Mouse (Mus musculus) right cerebral cortex, postnatal 25 days (tissue): Measurements from ENCODE around the gene Ipo5.

Experiments used
- DNase-seq: peaks from one replicate; pipeline ENCODE4 v3.0.0; 2022

The Ipo5 gene

DNA sequence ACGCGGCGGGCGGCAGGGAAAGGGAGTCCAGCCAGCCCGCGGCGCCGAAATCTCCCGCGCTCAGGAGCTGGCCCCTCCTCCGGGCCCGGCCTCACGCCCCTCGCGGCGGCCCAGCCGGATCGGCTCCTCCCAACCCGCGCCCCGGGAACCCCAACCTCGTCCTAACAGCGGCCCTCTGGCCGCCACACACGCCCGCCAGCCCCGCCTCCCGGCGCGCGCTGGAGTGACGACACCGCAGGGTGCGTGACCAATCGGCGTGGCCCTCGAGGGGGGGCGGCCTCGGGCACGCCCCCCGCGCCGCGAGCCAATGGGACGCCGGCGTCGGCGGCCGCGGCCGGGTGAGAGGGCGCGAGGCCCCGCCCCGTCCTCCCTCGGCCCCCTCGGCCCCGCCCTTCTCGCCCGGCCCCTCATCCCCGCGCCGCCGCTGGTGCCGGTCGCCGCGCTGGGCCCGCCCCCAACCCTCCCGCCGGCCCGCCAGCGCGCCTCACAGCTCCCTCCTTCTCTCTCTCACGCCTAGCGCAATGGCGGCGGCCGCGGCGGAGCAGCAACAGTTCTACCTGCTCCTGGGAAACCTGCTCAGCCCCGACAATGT, at the start of gene Ipo5:
Ipo5 (plus strand) TSS at position 492 of the 592 bp plus-strand sequence.
- DNase-seq: peak; percentile 95

- no peak for DNase-seq
Measured at GRCm38 (mm10) chr14:120863205-120863604, 47.8 kb upstream of the Ipo5 start.

DNA sequence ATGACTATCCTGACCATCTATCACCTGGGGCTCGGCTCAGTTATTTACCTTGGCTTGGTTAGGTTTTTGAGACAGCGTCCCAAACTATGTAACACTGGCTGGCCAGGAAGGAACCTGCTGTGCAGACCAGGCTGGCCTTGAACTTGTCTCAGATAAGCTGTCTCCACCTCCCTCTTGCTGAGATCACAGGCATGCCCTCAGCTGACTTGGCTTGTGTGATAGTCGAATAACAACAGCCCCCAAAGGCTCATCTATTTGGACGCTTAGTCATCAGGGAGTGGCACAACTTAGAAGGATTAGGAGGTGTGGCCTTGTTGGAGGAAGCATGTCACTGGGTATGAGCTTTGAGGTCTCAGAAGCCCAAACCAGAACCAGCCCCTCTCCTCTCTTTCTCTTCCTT, 46.1 kb upstream of the Ipo5 start:
- no peak for DNase-seq

DNA sequence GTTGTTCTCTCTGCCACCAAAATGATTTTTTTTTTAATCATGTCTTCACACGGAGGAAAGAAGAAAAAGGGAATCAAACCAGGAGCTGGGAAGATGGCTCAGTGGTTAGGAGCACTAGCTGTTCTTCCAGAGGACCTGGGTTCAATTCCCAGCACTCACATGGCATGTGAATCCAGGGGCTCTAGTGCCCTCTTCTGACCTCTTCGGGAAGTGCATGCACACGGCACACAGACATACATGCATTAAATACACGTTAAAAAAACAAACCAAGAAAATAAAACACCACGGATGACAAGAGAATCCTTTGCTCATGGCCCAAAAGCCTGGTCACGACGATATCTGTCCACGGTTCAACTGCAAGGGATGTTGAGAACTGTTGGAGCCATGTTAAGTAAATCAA, 44.5 kb upstream of the Ipo5 start:
- no peak for DNase-seq

DNA sequence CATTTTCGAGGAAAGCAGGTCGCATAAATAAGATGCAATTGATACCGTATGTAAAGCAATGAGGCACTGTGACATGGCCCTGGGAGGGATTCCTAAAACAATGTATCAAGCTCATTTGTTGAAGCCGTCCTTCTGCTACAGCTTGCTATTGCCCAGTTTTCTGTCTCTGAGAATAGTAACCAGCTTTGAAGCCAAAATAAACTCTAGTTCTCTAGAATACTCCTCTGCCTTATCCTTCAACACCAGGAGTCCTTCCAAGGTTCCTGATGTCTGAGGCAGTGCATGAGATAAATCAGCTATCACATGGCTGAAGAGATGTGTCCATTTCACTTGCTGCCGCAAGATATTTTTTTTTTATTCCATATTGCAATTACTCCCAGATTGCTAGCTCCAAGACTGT, 43.9 kb upstream of the Ipo5 start:
- no peak for DNase-seq

- DNase-seq: no peak
Measured at GRCm38 (mm10) chr14:120868494-120868893, 42.5 kb upstream of the Ipo5 start.

DNA sequence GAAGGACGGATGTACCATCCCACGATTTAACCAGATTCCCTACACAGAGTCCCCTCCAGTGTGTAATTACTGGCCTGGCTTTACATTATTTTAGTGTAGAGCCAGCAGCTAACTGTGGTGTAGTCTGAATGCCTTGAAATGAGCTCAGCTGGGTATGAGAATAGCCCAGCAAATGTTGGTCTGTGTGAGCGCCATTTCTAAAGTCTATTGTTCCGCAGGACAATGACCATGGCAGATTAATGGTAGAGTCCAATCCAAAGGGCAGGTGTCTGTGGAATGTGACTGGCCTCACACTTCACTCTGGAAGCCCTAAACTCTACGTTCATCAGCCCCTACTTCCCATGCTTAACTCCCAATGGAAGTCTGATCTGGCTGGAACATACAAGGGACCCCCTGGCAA, 40.3 kb upstream of the Ipo5 start:
- DNase-seq: no peak

GRCm38 (mm10) chr14:120874397-120874796, 36.6 kb upstream of the Ipo5 start:
- DNase-seq: no peak

- no peak for DNase-seq
Measured at GRCm38 (mm10) chr14:120875144-120875543, 35.9 kb upstream of the Ipo5 start.

- DNase-seq: no peak
Measured at GRCm38 (mm10) chr14:120875811-120876388, 35.1 kb upstream of the Ipo5 start.

DNA sequence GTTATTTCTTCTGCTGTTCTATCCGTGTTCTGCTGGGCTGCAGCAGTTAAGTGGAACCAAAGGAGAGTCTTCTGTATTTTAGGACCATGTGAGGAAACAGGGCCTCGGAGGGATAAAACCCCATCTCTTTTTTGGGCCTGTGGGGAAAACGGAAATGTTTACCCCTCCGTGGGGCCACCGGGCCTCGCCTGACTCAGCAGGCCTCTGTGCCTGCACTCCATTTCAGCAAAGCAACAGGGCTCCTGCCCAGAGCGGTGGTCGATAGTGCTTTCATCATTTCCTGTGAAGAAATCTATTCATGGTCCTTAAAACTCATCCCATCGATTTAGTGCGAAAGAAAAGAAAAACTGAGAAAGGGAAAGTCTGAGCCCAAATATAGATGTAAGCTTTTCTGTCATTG, 33.9 kb upstream of the Ipo5 start:
- DNase-seq: no peak

DNA sequence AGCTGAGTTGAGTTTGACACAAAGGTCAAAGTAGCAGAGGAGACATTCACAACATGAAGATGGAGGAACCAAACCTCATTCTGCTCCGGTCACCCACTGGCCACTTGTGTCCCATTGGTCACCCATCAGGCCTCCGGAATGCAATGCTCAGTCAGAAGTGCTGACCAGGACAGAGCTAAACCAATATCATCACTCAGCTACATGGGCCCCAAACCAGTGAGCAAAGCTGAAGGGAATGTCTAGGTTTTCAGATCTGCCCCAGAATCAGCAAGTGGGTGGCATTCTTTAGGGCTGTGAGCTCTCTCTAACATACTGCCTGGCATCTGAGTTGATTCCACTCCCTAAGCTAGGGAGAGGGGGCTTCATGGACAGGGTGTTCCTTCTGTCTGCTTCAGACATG, 32.0 kb upstream of the Ipo5 start:
- DNase-seq: no peak

DNA sequence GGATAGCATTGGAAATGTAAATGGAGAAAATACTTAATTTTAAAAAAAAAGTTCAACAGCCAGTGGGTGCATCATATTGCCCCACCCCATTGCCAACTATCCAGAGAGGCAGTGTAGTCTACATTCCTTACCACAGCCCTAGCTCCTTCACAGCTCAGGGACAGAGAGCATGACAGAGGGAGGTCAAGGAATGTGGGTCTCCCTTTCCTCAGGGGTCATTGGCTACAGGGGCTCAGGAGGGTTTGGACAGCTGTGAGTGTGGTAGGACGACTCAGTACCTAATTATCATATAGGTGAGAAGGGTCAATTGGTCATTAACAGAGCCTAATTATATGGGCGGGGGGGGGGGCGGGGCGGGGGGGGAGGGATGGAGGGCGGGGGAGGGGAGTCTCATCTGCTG, 30.4 kb upstream of the Ipo5 start:
- DNase-seq: no peak

- no peak for DNase-seq
Measured at GRCm38 (mm10) chr14:120881054-120881453, 30.0 kb upstream of the Ipo5 start.

- DNase-seq: no peak
Measured at GRCm38 (mm10) chr14:120888681-120889080, 22.3 kb upstream of the Ipo5 start.

- DNase-seq: no peak
Measured at GRCm38 (mm10) chr14:120892369-120892768, 18.7 kb upstream of the Ipo5 start.

GRCm38 (mm10) chr14:120896613-120897012, 14.4 kb upstream of the Ipo5 start:
- no peak for DNase-seq

GRCm38 (mm10) chr14:120898876-120899275, 12.1 kb upstream of the Ipo5 start:
- DNase-seq: no peak

DNA sequence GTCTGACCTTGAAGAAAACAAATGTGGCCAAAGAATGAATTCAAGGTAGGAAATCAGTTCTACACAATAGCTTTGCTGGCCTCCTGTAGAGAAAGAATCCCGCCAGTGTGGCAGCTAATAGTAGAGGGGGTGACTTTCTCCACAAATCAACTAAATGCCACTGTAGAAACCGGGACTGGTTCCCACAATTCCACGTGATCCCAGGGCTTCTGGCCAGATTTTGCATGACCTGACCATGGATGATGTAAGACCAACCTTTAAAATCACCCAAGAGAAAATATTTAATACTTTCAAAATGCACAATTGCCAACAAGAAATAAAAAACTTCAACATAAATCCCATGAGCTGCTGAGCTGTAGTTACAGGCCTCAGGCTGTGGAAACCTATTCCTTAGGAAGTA, 1.6 kb upstream of the Ipo5 start:
- no peak for DNase-seq

DNA sequence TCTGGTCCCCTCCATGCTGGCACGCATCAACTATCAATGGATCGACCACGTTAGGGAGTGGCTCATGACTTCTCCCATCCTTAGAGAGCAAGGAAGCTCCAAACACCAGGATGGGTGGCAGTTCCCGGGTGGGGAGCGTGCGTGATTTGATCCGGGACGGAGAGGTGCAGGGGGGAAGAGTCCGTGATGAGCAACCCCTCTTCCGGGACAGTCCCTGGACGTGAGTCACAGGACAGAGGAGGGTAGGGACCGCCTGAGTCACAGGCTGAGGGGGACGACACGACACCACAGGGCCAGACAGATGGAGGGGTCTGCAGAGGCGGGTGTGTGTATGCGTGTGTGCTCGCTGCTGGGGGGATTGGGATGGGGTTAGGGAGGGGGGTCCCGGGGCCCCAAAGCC, 704 bp upstream of the Ipo5 start:
- DNase-seq: peak; percentile 48

- DNase-seq: peak; percentile 31
Measured at GRCm38 (mm10) chr14:120911388-120911901, 421 bp downstream of the Ipo5 start.

GRCm38 (mm10) chr14:120912090-120912710, 1.2 kb downstream of the Ipo5 start:
- DNase-seq: no peak

GRCm38 (mm10) chr14:120912916-120913315, 1.9 kb downstream of the Ipo5 start:
- DNase-seq: no peak

- DNase-seq: no peak
Measured at GRCm38 (mm10) chr14:120921805-120922204, 10.8 kb downstream of the Ipo5 start.

DNA sequence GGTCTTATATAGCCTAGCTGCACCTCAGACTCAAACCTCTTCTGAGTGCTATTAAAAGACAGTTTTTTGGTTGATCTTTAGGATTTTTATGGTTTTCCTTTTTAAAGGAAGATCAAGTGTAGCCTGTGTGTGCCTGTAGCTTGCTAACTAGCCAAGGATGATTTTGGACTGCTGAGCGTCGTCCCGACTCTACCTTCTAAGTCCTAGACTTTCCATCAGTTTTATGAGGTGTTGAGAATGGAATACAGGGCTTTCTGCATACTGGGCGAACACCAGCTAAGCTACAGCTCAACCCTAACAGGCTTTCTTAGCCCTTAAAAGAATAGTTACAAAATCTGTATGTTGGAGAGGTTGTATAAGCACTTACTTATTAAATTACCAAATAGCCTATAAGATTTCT, 13.0 kb downstream of the Ipo5 start:
- DNase-seq: no peak
